Mouse (Mus musculus) liver, embryonic 14.5 days (tissue): ENCODE measurements at regions not wholly inside any gene's neighbourhood (a gene's known extent, or its start where the extent isn't known, plus 50 kb on each side); places are given as distances from the start of the nearest gene placed in this dataset.

Source experiments
- ATAC-seq: fragments of 200-750 bp; cut with Nextera tagmentation; 2 replicates; pipeline ENCODE4 v1.8.0; 2017; ENCODE audit warnings: moderate number of reproducible peaks, mild to moderate bottlenecking, moderate library complexity; ENCODE audit not compliant: insufficient read depth
- DNase-seq, 3 experiments: peaks; one replicate each; pipeline ENCODE4 v3.0.0-alpha.2; 2012 to 2013; ENCODE audit warnings: low read depth in 3 of 3, low spot score in 3 of 3
- H3K27ac ChIP-seq: fragments of 300-500 bp; sonication (generic); 2 replicates; pipeline ENCODE4 v1.5.1; 2014; ENCODE audit warnings: moderate library complexity, mild to moderate bottlenecking, control low read depth, inconsistent platforms
- H3K27me3 ChIP-seq: fragments of 300-500 bp; sonication (generic); 2 replicates; pipeline ENCODE4 v1.6.1; 2014; ENCODE audit warnings: mild to moderate bottlenecking, low read length, moderate library complexity; ENCODE audit not compliant: control insufficient read depth, insufficient read depth
- H3K36me3 ChIP-seq: fragments of 300-500 bp; sonication (generic); replicated peaks from 2 replicates; pipeline ENCODE4 v1.6.1; 2014; ENCODE audit warnings: low read depth; ENCODE audit not compliant: control insufficient read depth, insufficient read depth
- H3K4me1 ChIP-seq, 2 experiments: fragments of 200-500 bp in 1 of 2; fragments of 300-500 bp in 1 of 2; sonication (generic) in 1 of 2; replicated peaks; 2 replicates each; pipeline ENCODE4 v1.6.1; 2012 to 2014; ENCODE audit warnings: antibody characterized with exemption in 1 of 2, inconsistent platforms in 1 of 2, low read length in 1 of 2; ENCODE audit not compliant: control insufficient read depth in 2 of 2, insufficient read depth in 2 of 2
- H3K4me2 ChIP-seq: fragments of 300-500 bp; sonication (generic); 2 replicates; pipeline ENCODE4 v1.6.1; 2014; ENCODE audit warnings: low read depth, mild to moderate bottlenecking, control low read depth, moderate library complexity
- H3K4me3 ChIP-seq, 2 experiments: fragments of 200-500 bp in 1 of 2; fragments of 300-500 bp in 1 of 2; sonication (generic) in 1 of 2; 2 replicates each; pipeline ENCODE4 v1.5.1; 2012 to 2014; ENCODE audit warnings: low read depth in 2 of 2, low read length in 2 of 2, mild to moderate bottlenecking in 2 of 2, control low read depth in 1 of 2, inconsistent platforms in 1 of 2, moderate library complexity in 1 of 2; ENCODE audit not compliant: insufficient read depth in 1 of 2
- H3K9ac ChIP-seq: fragments of 300-500 bp; sonication (generic); replicated peaks from 2 replicates; pipeline ENCODE4 v1.6.1; 2014; ENCODE audit warnings: mild to moderate bottlenecking, control low read depth, moderate library complexity
- H3K9me3 ChIP-seq: fragments of 300-500 bp; sonication (generic); 2 replicates; pipeline ENCODE4 v1.6.1; 2016; ENCODE audit warnings: low read length, mixed read lengths; ENCODE audit not compliant: control insufficient read depth
- CTCF ChIP-seq: IDR thresholded peaks from 2 replicates; pipeline ENCODE4 v1.5.1; 2016; ENCODE audit warnings: antibody characterized with exemption, low read depth, control low read depth
- EP300 ChIP-seq: IDR thresholded peaks from 2 replicates; pipeline ENCODE4 v1.6.1; 2016; ENCODE audit warnings: antibody characterized with exemption, low read depth
- WGBS: fragments of 180-500 bp; shearing (Covaris S2); extraction: QIAGEN DNeasy Blood & Tissue Kit; methylation state at CpG from one replicate; pipeline ENCODE4 v1.1.7; 2014; ENCODE audit not compliant: insufficient replicate concordance; 5-methylcytosine and 5-hydroxymethylcytosine counted together

GRCm38 (mm10) chr3:153790455-153790856 is 53.6 kb upstream of the Asb17 start:
- peaks cover 41 to 48% of the 10 kb centered on the region in 2 experiments for H3K4me1 ChIP-seq
- H3K9ac ChIP-seq: peak overlapping the region; percentile 77
- H3K27me3 ChIP-seq: no peaks in the 10 kb centered on the region
- H3K4me2 ChIP-seq: peak overlapping the region; percentile 76
- TF ChIP-seq CTCF (no peak), EP300 (no peak)
- H3K9me3 ChIP-seq: no peaks in the 10 kb centered on the region
- WGBS: 9% methylated on average over 7 of the region's 7 CpGs
- peak overlapping the region; percentile 98 for H3K27ac ChIP-seq
- no peak for DNase-seq
- H3K4me3 ChIP-seq: no peak overlapping the region; a peak in 1 of 4 replicates
- no peak for ATAC-seq
- H3K36me3 ChIP-seq: no peaks in the 10 kb centered on the region

DNA sequence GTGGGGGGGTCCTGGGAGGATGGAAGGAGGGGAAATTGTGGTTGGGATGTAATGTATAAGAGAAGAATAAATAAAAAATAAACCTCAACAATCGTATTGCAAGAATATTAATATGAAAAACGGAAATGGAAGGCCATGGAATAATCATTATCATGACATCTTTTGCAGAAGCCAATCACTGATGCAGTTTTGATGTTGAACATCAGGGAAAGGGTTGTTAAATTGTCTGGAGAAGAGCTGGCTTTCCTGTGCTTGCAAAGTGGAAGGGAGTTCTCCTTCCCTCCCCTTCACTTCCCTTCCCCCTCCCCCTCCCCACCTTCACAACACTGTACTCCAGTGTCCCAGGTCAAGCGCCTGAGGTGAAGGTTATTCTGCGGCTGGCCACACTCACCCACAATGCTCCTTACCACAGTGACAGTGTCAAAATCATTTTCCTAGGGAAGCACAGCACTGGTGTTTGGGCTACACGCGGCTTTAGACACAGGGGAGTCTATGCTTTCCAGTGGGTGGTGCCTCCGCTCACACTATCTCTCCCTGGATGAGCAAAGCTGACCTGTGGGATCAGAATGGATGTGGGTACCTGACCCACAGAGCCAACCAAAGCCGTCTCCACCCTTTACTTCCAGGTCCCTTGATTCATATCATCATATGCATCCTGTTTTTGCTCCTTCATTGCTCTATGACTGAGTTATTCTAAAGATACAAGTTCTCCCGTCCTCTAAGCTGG is 53.0 kb upstream of the Asb17 start:
- 11% methylated on average over 9 of the region's 9 CpGs for WGBS
- Histone ChIP-seq H3K4me2 (peak overlapping the region; percentile 76), H3K9me3 (no peaks in the 10 kb centered on the region), H3K36me3 (no peaks in the 10 kb centered on the region), H3K4me3 (peak overlapping the region; percentile 40 to 46), H3K27ac (peak overlapping the region; percentile 98), H3K4me1 (peaks cover 41 to 48% of the 10 kb centered on the region in 2 experiments), H3K27me3 (no peaks in the 10 kb centered on the region), H3K9ac (peak overlapping the region; percentile 77)
- DNase-seq (no peak), ATAC-seq (peak; percentile 54)
- TF ChIP-seq CTCF (no peak), EP300 (no peak)

DNA sequence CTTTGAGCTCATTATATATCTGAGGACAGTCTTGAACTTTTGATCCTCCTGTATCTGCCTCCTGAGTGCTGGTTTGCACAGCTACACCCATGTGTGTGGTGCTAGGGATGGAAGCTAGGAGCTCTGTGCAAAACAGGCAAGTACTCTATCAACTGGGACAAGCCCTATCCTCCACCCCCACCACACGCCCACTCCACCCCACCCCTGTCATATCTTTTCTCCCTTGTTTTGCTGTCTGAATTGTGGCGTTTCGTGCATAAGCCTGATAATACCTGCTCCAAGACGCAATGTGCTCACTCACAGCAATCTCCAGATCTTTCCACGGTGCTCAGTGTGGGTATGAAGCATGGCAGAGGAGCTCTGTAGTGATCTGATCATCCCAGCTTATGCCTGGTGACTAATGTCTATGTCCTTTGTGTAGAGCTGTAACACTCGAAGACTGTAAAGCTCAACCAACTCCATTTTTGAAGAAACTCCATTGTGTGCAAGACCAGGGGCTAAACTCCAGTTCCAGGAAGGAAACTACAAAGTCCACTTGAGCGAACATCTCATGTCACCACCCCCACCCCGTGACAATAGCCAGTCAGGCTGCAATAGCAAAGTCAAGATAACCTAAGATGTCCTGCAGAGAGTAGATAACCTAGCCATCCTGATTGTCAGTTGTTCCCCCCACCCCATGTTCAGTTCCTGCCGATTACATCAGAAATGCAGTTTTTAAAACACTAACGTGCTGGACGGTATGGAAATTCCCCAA is 52.2 kb upstream of the Asb17 start:
- Histone ChIP-seq H3K9ac (peak overlapping the region; percentile 77), H3K27me3 (no peaks in the 10 kb centered on the region), H3K4me1 (peaks cover 41 to 48% of the 10 kb centered on the region in 2 experiments), H3K27ac (peak overlapping the region; percentile 98), H3K36me3 (no peaks in the 10 kb centered on the region), H3K4me2 (peak overlapping the region; percentile 76), H3K9me3 (no peaks in the 10 kb centered on the region), H3K4me3 (peak overlapping the region in 1 of 2 experiments; percentile 40; a peak in 2 of 4 replicates)
- WGBS: 7% methylated on average over 11 of the region's 11 CpGs
- peak; percentile 86 to 91 (median 86) for DNase-seq
- ATAC-seq: peak; percentile 98
- TF ChIP-seq EP300 (peak; percentile 92), CTCF (peak; percentile 40)

DNA sequence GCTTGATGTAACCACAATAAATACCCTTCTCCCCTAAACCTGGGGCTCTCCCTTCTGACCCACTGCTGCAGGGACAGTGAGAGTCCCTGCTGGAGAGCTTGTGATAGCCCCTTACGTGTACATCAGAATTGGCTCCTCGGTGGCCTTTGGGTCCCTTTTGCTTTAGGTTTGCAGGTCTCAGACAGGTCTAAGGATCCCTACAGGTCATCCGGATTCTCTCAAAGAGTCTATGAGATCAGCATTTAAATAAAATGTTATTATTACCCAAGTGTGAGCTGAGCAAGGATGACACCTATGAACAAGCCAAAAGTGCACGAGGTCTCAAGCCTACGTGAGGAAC is 51.7 kb upstream of the Asb17 start:
- H3K27ac ChIP-seq: peak overlapping the region; percentile 98
- TF ChIP-seq CTCF (no peak), EP300 (no peak)
- H3K9ac ChIP-seq: peak overlapping the region; percentile 58
- peak overlapping the region; percentile 76 for H3K4me2 ChIP-seq
- no peaks in the 10 kb centered on the region for H3K36me3 ChIP-seq
- 20% methylated on average over 5 of the region's 5 CpGs for WGBS
- H3K4me1 ChIP-seq: peaks cover 41 to 49% of the 10 kb centered on the region in 2 experiments
- DNase-seq (no peak), ATAC-seq (no peak)
- H3K27me3 ChIP-seq: no peaks in the 10 kb centered on the region
- H3K4me3 ChIP-seq: no peak overlapping the region
- no peaks in the 10 kb centered on the region for H3K9me3 ChIP-seq
